Mouse (Mus musculus): ENCODE measurements around the gene Dupd1. TPM values are rescaled to one million over a fixed set of nuclear protein-coding genes. Genes with fewer than 3 reads are reported as not detected.

Dupd1 gene
- polyA plus RNA-seq (2015; fragmentation: Nextera tagmentation; extraction: Ambion mirVana), result 0.24 and 0.29 TPM in 2 replicates

DNA sequence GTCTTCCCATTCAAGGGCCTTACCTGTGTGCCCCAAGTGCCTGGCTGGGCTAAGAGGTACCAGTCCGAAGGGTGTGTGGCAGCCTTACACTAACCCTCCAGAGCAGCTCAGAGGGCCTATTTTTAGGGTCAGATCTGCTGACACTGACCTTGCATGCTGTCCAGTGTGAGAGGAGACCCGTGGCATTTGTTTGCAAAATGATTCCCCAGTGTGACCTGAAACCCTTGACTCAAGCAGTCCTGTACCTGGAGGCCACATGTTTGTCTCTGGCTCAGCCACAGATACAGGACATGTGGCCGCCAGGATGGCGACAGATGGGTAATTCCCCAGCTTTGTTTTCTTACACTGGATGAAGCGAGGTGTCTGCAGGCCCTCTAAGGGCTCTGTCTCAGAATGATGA is at the start of gene Dupd1:
Gene Dupd1 (minus strand): TSS at position 91 of the 400 bp plus-strand sequence.
- Histone ChIP-seq H3K4me2 (ENCODE audit: low read length) (no peak within 1 kb of the TSS), H3K9ac (replicated peaks; ENCODE audit: low read depth, low read length) (no peak within 1 kb of the TSS), H3K4me1 (replicated peaks; ENCODE audit: control insufficient read depth, insufficient read depth, low read length) (peaks cover 2% of the 10 kb centered on the region), H3K27me3 (replicated peaks; ENCODE audit: control insufficient read depth, insufficient read depth, low read length) (no peaks in the 10 kb centered on the region), H3K36me3 (ENCODE audit: control insufficient read depth, insufficient read depth) (no peaks in the 10 kb centered on the region), H3K27ac (ENCODE audit: low read length) (no peak within 1 kb of the TSS), H3K9me3 (ENCODE audit: control insufficient read depth, low read length) (0 out of 2 replicates have a peak, but pooled peaks cover 3% of the 10 kb centered on the region), H3K4me3 (replicated peaks; ENCODE audit: low read length) (no peak within 1 kb of the TSS)
- 84% methylated on average over 5 of the region's 5 CpGs for WGBS
- ATAC-seq, result no peak

- WGBS, result 92% methylated on average over 3 of the region's 3 CpGs
- Histone ChIP-seq H3K4me3 (replicated peaks; ENCODE audit: low read length) (no peak overlapping the region), H3K27ac (ENCODE audit: low read length) (no peak overlapping the region), H3K36me3 (ENCODE audit: control insufficient read depth, insufficient read depth) (no peaks in the 10 kb centered on the region), H3K9me3 (ENCODE audit: control insufficient read depth, low read length) (no peaks in the 10 kb centered on the region), H3K4me2 (ENCODE audit: low read length) (no peak overlapping the region), H3K9ac (replicated peaks; ENCODE audit: low read depth, low read length) (no peak overlapping the region), H3K4me1 (replicated peaks; ENCODE audit: control insufficient read depth, insufficient read depth, low read length) (peaks cover 7% of the 10 kb centered on the region), H3K27me3 (replicated peaks; ENCODE audit: control insufficient read depth, insufficient read depth, low read length) (no peaks in the 10 kb centered on the region)
- ATAC-seq, result no peak
These were observed 49.4 kb upstream of the Dupd1 start for GRCm38 (mm10) chr14:21763736-21764135.

DNA sequence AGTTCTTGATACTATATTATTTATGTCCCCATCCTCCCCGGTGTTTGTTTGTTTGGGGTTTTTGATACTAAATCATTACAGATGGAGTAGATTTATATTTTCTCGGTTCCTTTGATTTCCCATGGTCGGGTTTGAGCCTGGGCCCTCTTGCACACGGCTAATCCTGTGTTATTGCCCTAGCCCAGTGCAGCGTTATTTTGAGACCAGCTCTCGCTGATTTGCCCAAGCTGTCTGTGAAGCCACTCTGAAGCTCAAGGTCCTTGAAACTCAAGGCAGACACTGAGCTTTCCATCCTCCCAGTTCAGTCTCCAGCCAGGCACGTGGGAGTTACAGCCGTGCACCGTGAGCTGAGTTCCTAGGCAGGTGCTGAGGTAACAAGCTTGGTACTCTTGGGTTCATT is 47.2 kb upstream of the Dupd1 start:
- no peak overlapping the region for H3K27ac ChIP-seq (ENCODE audit: low read length)
- no peaks in the 10 kb centered on the region; the same call in 1 of the 2 replicates for H3K4me1 ChIP-seq (replicated peaks; ENCODE audit: control insufficient read depth, insufficient read depth, low read length)
- 90% methylated on average over 9 of the region's 9 CpGs for WGBS
- no peaks in the 10 kb centered on the region for H3K36me3 ChIP-seq (ENCODE audit: control insufficient read depth, insufficient read depth)
- H3K27me3 ChIP-seq (replicated peaks; ENCODE audit: control insufficient read depth, insufficient read depth, low read length), result no peaks in the 10 kb centered on the region
- H3K9ac ChIP-seq (replicated peaks; ENCODE audit: low read depth, low read length), result no peak overlapping the region
- no peaks in the 10 kb centered on the region for H3K9me3 ChIP-seq (ENCODE audit: control insufficient read depth, low read length)
- no peak overlapping the region for H3K4me3 ChIP-seq (replicated peaks; ENCODE audit: low read length)
- ATAC-seq, result no peak
- no peak overlapping the region for H3K4me2 ChIP-seq (ENCODE audit: low read length)

- ATAC-seq, result no peak
- Histone ChIP-seq H3K4me3 (replicated peaks; ENCODE audit: low read length) (no peak overlapping the region), H3K27ac (ENCODE audit: low read length) (no peak overlapping the region), H3K4me1 (replicated peaks; ENCODE audit: control insufficient read depth, insufficient read depth, low read length) (peaks cover 13% of the 10 kb centered on the region), H3K36me3 (ENCODE audit: control insufficient read depth, insufficient read depth) (no peaks in the 10 kb centered on the region), H3K4me2 (ENCODE audit: low read length) (no peak overlapping the region), H3K9ac (replicated peaks; ENCODE audit: low read depth, low read length) (no peak overlapping the region), H3K9me3 (ENCODE audit: control insufficient read depth, low read length) (no peaks in the 10 kb centered on the region), H3K27me3 (replicated peaks; ENCODE audit: control insufficient read depth, insufficient read depth, low read length) (no peaks in the 10 kb centered on the region)
- WGBS, result 78% methylated on average over 4 of the region's 4 CpGs
These were observed 39.0 kb upstream of the Dupd1 start for GRCm38 (mm10) chr14:21753367-21753766.

- Histone ChIP-seq H3K27ac (ENCODE audit: low read length) (no peak overlapping the region), H3K9me3 (ENCODE audit: control insufficient read depth, low read length) (no peaks in the 10 kb centered on the region), H3K4me2 (ENCODE audit: low read length) (peak overlapping the region; percentile 74; the same call in 1 of the 2 replicates), H3K9ac (replicated peaks; ENCODE audit: low read depth, low read length) (no peak overlapping the region), H3K27me3 (replicated peaks; ENCODE audit: control insufficient read depth, insufficient read depth, low read length) (no peaks in the 10 kb centered on the region), H3K36me3 (ENCODE audit: control insufficient read depth, insufficient read depth) (no peaks in the 10 kb centered on the region), H3K4me1 (replicated peaks; ENCODE audit: control insufficient read depth, insufficient read depth, low read length) (peaks cover 13% of the 10 kb centered on the region), H3K4me3 (replicated peaks; ENCODE audit: low read length) (no peak overlapping the region)
- no peak for ATAC-seq
- 93% methylated on average over 3 of the region's 3 CpGs for WGBS
These were observed 38.0 kb upstream of the Dupd1 start for GRCm38 (mm10) chr14:21752411-21752810.

GRCm38 (mm10) chr14:21750881-21751542 is 36.6 kb upstream of the Dupd1 start, which contains the start of gene Dusp13:
Gene Dusp13, minus strand, starts transcription at chr14:21751181.
- peak within 1 kb of the TSS; percentile 82 for H3K9ac ChIP-seq (replicated peaks; ENCODE audit: low read depth, low read length)
- peak within 1 kb of the TSS; percentile 84 for H3K4me3 ChIP-seq (replicated peaks; ENCODE audit: low read length)
- peaks cover 13% of the 10 kb centered on the region for H3K4me1 ChIP-seq (replicated peaks; ENCODE audit: control insufficient read depth, insufficient read depth, low read length)
- WGBS, result under 1% methylated on average over 26 of the region's 26 CpGs
- H3K36me3 ChIP-seq (ENCODE audit: control insufficient read depth, insufficient read depth), result no peaks in the 10 kb centered on the region
- peak; percentile 74 for ATAC-seq
- H3K27me3 ChIP-seq (replicated peaks; ENCODE audit: control insufficient read depth, insufficient read depth, low read length), result no peaks in the 10 kb centered on the region
- no peaks in the 10 kb centered on the region for H3K9me3 ChIP-seq (ENCODE audit: control insufficient read depth, low read length)
- H3K4me2 ChIP-seq (ENCODE audit: low read length), result peak within 1 kb of the TSS; percentile 74
- peak within 1 kb of the TSS; percentile 86 for H3K27ac ChIP-seq (ENCODE audit: low read length)

GRCm38 (mm10) chr14:21750008-21750880 is 35.9 kb upstream of the Dupd1 start, which contains the start of gene Samd8:
Gene Samd8, plus strand, starts transcription at chr14:21750531.
- WGBS, result 7% methylated on average over 51 of the region's 52 CpGs
- Histone ChIP-seq H3K27me3 (replicated peaks; ENCODE audit: control insufficient read depth, insufficient read depth, low read length) (no peaks in the 10 kb centered on the region), H3K4me2 (ENCODE audit: low read length) (peak within 1 kb of the TSS; percentile 74), H3K9ac (replicated peaks; ENCODE audit: low read depth, low read length) (peak within 1 kb of the TSS; percentile 82), H3K4me1 (replicated peaks; ENCODE audit: control insufficient read depth, insufficient read depth, low read length) (peaks cover 13% of the 10 kb centered on the region), H3K36me3 (ENCODE audit: control insufficient read depth, insufficient read depth) (no peaks in the 10 kb centered on the region), H3K27ac (ENCODE audit: low read length) (peak within 1 kb of the TSS; percentile 86), H3K9me3 (ENCODE audit: control insufficient read depth, low read length) (no peaks in the 10 kb centered on the region), H3K4me3 (replicated peaks; ENCODE audit: low read length) (peak within 1 kb of the TSS; percentile 84)
- ATAC-seq, result peak; percentile 82

GRCm38 (mm10) chr14:21748142-21748870 is 33.9 kb upstream of the Dupd1 start:
- Histone ChIP-seq H3K4me3 (replicated peaks; ENCODE audit: low read length) (no peak overlapping the region), H3K4me1 (replicated peaks; ENCODE audit: control insufficient read depth, insufficient read depth, low read length) (peaks cover 13% of the 10 kb centered on the region), H3K9me3 (ENCODE audit: control insufficient read depth, low read length) (no peaks in the 10 kb centered on the region), H3K27me3 (replicated peaks; ENCODE audit: control insufficient read depth, insufficient read depth, low read length) (no peaks in the 10 kb centered on the region), H3K9ac (replicated peaks; ENCODE audit: low read depth, low read length) (no peak overlapping the region), H3K27ac (ENCODE audit: low read length) (no peak overlapping the region), H3K36me3 (ENCODE audit: control insufficient read depth, insufficient read depth) (no peaks in the 10 kb centered on the region), H3K4me2 (ENCODE audit: low read length) (no peak overlapping the region)
- WGBS, result 41% methylated on average over 15 of the region's 15 CpGs
- no peak for ATAC-seq

Measured in forebrain, embryonic 16.5 days (tissue).